Mouse (Mus musculus) urinary bladder, postnatal 4 days (tissue): ENCODE measurements at regions not wholly inside any gene's neighbourhood (a gene's known extent, or its start where the extent isn't known, plus 50 kb on each side); places are given as distances from the start of the nearest gene placed in this dataset.

Source experiments
- DNase-seq, 2 experiments: peaks; one replicate each; pipeline ENCODE4 v3.0.0; 2021 to 2022; ENCODE audit warnings: low spot score in 2 of 2

DNA sequence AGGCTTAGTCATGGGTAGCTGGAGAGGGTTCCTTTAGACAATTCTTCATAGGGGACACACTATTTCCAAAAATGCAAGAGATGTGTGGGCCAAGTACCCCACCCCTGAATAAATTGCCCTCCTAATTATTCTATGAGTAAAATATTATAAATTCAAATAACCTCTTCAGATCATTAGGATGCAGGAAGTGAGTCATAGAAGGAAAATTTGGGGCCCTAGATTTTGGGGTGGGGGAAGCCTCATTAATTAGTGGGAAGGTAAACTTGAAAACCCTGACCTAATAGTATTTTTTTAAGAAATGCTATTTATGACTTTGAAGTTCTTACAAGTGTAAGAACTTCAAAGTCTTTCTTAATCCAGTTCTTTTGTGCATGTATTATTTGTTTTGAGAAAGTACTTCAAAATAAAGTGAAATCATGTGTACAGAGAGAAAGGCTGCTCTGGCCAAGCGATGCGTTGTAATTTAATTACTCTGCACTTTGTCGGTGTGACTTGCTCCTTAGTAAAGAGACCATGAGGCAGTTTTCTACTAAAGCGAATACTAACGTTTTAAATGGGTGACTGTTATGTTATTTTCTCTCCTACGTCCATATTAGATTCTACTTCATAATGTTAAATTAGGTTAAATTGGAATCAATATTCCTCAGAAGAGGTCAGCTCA is 200.6 kb downstream of the Tgfb2 start:
- DNase-seq = no peak

DNA sequence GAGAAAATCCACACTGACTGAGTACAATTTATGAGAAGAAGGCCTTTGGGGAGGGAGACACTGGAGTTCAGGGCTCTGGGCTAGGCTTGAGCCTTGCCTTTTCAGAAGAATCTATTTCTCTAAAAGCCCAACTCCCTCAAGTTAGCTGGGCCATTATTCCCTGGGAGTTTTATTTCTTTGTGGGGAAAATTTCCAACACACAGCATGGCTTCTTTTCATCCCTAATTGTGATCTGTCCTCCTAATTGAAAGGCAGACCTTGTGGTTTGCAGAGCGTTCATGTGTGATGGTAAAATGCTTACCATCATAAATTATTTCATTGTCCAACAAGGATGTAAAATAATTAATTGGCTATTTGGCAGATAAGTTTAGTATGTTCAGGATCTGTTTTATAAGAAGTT is 204.1 kb downstream of the Tgfb2 start:
- no peak for DNase-seq

DNA sequence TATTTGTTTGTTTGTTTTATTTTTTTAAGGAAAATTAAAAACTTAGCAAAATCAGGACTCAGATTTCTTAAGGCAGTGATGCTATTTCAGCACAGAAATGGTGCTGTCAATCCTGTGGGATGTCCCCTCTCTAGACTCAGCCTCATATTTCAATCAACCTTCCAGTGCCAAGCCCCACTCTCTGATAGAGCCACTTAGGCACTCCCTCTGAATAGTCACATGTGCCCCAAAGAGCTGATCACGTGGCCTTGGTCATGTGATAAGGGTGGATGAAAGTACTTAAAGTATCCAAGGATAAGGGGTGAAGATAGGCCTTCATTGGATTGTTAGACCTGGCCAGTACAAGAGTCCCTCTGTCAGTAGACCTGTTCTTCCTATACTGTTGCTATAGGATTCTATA is 207.9 kb downstream of the Tgfb2 start:
- no peak for DNase-seq

DNA sequence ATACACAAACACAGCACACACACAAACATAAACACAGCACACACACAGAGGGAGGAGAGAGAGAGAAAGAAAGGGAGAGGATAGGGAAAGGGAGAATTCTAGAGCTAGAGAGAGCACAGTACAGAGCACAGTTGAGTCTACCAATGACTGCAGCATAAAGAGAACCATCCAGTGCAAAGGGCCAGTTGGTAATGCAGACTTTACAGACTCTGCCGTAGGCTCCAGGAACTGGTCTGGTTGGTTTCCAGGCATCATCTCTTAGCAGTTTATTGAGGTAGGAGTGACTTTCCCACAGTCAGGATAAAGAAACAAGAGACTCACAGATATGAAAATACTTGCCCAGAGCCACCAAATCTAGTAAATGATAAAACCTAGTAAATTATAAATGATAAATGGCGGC is 208.5 kb downstream of the Tgfb2 start:
- no peak for DNase-seq

DNA sequence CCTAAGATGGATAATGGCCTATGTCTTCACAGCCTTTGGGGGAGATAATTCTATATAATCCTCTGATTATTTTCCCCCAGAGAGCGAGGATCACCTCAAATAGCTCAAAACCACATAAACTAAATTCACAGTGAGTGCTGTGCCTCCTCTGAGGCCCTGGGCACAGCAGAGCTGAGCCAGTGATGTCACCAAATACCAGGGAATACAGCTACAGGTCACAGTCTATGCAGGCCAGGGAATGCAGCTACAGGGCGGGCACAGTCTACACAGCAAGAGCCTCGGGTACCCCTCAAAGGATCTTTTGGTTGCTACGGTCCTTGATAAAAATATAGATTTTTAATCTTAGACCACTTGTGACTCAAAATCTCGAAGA is 211.4 kb downstream of the Tgfb2 start:
- no peak for DNase-seq

DNA sequence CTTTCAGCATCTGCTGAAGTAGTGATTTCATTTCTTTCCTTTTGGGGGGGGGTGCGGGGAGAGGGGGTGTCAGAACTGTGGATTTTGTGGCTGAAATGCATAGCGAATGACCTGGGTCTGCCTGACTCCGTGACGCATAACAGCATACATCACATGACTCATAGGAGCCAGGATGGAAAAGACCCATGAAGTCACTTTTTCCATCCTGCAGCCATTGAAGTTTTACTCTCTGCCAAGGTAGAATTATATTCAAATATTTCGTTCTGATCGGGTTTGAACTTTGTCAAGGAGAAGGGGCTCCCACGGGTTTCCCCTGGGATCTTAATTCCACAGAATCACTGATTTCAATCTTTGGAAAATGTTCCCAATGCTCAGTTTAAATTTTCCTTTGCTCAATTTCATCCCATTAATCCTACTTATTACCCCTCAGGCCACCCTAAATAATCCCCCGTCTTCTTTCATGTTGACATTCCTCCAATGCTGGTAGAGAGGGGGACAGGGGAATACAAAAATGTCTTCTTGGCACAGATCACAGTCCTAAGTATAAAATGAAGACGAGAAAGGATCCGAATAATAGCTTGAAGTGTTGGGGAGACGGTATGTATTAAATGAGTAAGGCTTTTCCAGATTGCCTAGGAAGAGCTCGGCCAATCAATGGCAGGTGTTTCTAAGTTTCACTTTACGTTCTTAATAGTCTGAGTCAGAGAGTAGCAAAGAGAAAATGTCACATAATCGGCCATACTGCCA is 212.0 kb downstream of the Tgfb2 start:
- no peak for DNase-seq

DNA sequence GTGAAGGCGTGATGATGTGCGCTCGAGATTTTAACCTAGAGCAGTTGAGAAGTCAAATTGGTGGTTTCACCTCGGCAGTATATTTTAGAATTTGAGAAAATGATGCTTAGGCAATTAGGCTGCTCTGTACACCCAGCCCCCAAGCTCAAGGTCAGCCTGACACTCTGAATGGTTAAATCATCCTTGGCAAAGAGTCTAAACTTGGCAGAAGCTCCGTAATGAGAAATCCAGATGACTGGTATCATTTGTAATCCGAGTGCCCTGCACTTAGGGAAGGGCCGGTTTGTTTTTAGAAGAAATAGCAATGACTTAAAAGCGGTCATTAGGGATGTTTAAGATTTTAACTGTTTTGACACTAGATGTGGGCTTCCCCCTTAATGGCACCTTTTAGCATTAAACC is 223.6 kb downstream of the Tgfb2 start:
- DNase-seq = no peak

DNA sequence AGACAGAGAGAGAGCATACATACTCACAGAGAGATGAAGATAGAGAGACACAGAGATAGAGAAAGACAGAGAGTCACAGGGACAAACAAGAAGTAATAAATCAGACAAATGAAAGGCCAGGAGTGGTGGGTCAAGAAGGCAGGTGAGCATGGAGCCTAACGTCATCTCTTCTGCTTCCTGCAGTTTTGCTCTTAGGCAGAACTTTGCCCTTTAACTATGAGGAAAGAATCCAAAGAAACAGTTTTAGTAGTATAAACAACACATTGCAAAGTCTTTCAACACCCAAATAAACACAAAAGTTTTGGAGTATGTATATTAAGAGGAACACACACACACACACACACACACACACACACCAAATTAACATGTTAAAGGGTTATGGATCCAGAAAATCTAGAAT is 225.8 kb downstream of the Tgfb2 start:
- DNase-seq = no peak

DNA sequence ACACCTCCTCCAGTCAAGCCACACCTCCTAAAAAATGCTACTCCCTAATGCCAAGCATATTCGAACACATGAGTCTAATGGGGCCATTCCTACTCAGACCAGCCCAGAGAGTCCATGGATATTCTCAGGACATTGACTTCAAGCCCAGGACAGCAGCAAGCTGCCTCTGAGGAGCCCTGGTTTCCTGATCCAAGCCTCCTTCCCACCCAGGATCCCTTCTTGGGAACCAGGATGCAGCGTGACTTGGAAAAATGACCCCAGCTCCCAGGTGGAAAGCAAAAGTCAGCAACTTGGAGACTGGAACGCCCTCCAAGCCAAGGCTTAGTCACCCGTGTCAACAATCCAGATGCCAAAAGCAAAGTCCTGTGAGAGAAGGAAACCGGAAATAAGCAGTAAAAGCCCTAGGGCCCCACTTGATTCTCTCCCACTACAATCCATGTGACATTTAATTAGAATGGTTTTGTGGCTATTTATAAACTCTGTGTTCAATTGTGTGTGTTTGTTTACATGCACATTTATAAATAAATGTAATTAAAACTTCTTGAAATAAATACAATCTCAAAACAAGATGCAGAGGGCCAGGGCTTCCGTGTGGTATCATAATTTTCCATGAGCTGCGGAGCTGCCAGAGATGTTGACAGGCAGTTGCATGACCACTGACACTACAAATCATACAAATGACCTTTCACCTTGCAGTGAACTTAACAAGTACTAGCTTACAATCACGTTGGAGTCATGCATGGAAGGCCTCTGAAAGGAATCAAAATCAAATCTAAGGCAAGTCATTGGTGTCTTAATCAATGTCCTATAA is 227.2 kb downstream of the Tgfb2 start:
- DNase-seq = no peak

DNA sequence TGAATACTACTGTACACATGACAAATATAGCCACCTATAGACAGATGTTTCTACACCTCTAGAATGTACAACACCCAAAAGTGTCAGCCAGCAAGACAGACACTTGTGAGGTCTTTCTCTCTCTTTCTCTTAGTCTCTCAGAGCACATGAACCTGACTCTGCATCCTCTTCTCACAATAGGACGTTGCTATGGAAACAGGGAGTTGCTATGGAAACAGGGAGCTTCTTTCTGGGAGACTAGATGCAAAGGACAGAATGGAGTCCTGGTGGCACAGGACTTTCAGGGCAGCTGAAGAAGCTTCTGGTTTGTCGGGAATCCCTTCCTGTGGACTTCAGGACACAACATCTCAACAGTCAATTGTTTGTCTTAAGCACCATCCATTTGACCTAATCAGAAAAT is 230.9 kb downstream of the Tgfb2 start:
- DNase-seq = no peak

DNA sequence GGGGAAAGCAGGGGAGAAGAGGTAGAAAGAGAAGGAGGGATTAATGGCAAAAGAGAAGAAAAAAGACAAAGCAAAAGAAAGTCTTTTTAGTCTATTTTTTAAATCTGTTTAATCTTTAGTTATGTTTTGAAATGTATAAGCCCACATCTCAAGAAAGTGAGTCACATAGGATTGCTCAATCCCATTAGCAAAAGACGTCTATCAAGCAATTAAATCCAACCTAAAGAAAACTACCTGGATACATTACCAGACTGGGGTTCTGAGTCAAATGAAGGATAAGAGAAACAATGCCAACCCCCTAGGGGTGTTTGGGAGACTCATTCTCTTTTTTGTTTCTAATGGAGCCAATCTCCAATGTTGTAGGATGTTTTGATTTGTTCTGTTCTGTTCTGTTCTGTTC is 231.4 kb downstream of the Tgfb2 start:
- DNase-seq = no peak

DNA sequence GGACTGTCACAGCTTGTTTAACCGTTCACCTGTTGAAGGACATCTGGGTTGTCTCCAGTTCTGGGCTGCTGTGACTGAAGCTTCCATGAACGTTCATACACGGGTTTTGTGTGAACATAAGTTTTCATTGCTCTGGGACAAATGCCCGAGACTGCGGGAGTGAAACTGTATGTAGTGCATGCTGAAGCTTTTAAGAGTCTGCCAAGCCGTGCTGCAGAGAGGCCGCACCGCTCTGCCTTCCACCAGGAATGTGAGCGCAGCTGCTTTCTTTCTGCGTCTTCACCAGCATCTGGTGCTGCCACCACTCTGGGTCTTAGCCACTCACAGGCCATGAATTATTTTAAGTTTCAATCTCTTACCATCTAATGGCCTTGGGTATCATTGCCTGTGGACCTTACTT is 232.8 kb downstream of the Tgfb2 start:
- no peak for DNase-seq

DNA sequence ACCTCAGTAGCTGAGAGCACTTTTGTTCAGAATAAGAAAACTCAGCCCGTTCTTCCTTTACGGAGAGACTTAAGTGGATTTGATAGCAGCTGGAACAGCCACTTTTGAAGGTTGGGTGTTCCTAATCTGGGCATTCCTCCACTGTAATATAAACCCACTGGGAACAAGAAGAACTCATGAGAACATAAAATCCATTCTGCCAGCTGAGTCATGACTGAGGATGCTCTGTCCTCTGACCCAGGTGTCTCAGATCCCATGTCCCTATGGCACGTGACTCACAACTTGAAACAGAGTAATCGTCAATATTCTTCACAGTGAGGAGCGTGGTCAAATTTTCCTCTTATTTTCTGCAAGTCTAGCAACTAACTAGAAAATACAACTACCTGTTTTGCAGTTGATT is 240.3 kb downstream of the Tgfb2 start:
- DNase-seq = no peak

DNA sequence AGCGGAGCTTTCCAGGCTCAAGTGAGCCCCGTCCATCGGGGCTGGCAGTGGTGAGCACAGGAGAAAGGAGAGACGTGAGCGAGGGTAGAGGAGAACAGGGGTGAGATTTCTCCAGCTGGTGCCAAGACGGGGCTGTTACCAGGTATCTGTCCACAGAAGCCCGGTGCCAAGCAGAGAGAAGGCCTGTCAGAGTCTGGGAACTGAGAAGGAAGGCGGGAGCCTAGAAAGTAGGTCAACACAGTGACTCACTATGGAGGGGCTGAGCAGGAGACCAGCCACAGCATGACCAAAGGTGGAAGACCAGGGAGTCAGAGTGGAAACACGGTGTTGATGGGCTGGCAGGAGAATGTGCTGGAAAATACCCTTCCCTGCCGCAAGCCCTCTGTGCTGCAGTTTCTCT is 245.0 kb downstream of the Tgfb2 start:
- peak in 1 of 2 experiments; percentile 22 for DNase-seq

DNA sequence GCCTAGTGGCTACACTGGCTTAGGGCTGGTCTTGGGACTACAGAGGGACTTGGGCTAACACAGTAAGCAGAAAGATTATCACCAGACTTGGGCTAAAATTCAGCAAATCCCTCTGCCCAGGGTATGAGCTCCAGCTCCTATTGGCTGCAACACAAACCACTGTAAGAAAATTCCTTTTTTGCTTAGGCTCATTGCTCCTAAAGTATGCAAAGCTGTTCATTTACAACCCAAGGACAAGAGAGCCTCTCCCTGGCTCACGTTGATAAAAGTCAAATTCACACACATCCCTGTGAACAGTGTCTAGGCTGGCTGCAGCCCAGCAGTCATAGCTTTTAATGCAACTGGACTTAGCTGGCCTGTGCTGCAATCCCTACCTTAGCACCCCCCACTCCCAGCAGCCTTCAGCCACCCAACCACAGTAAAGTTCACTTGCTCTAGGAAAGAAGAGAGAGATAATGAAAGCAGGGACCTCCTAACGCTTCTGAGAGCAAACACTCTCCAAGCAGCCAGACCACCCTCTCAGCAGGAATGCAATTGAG is 247.6 kb downstream of the Tgfb2 start:
- no peak for DNase-seq

DNA sequence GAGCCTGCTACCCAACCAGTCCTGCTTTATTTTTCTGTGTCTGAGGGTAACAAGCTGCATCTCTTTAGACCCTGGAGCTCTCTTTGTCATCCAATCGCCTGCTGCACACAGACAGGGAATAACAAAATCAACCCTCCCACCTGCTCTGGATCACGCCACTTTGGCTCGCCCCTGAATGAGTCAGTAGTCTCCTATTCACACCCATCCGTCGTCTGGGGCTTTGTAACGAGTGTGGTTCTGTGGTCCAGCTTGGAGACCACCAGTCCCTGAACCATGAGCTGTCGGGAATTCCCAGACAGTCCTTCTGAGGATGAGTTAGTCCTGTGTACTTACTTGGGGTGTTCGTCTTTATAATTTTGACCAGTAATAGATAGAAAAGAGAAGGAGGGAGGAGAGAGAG is 248.7 kb downstream of the Tgfb2 start:
- DNase-seq = no peak

DNA sequence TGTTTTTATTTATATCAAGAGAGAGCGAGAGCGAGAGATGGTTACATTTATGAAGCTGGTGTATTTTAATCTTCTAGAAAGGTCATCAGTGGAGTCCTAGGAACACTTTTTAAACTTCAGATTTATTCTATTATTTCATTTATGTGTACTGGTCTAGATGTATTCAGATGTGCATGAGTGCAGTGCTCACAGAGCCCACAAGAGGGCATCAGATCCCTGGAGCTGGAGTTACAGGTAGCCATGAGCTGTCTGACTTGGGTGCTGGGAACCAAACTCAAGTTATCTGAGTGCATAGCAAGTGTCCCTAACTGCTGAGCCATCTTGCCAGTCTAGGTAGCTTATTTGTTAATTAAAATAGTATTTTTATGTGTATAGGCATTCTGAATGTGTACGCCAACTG is 249.7 kb downstream of the Tgfb2 start:
- no peak for DNase-seq

DNA sequence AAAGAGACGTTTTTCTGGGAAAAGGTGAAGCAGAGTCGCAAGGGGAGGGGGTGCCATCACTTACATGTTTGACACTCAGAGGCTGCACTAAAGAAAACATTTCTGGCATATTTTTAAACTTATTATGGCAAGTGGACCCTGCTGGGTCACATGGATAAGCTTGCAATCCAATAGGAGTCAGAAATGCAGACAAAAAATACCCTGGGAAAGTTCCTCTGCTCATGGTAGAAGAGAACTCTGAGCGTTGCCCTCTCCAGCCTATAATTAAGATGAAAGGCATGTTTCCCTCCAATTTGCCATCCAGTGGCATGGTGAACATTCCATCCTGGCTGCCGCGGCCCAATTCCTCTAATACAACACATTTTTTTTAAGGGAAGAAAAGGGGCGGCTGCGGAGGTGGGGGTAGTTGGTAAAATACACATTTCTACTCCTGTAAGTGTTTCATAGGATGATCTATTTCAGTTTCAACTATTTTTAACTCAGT is 250.6 kb downstream of the Tgfb2 start:
- no peak for DNase-seq

DNA sequence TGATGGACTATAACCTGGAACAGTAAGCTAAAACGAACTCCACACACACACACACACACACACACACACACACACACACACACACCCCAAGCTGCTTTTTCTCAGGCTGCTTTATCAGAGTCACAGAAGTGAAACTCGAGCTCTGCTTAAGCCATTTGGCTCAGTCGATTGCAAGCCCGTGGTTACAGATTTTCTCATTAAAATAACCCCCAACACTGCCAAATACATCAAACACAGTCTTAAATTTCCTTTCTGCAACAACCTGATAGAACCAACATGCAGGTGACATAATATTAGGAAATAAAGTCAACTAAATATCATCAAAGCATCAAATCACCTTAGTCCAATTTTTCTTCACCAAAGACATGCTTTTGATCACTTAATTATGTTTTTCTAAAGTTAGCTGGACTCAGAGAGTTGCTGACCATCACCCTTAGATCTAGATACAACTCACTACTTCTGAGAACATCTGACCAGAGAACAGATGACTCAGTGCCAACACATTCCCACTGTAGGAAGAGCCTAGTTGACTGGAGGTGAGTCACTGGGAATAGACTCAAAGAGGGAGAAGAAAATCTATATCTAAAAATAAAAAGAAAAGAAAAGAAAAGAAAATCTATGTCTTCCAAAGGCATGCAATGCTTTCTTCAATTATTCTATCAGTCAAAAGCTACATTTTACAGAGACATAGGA is 251.2 kb downstream of the Tgfb2 start:
- DNase-seq = no peak

DNA sequence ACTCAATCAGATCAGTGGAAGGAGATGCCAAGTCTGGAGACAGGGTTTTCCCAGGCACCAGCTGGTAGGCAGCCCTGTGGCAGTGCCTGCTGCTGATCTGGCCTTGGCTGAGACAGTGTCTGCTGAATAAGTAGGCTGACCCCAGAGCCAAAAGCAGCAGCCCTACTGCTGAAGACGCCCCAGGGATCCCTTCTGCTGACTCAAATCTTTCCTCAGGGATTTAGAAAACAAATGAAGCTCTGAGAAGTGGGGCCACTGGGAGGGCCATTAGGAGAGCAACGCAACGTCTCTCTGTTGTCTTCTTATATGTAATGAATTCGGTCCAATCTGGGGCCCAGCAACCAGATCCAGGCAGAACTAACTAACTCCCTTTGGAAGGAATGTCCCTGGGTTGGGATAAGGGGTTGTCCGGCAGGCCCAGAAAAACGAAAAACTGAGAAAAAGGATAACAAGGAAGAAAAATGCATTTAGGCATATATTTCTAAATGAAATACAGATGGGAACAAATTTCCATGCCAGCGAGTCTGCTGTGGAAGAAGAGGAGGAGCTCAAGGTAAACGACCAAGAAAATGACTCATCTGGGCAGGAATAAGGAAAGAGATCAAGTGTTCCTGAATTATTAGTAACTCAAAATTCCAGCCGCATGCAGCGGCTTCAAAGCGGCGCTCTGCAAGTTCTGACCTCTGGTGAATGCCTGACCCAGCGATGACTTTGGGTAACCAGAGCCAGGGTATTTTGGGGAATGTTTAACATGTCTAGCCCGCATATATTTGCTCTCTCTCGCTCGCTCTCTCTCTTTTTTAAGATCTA is 256.7 kb downstream of the Tgfb2 start:
- no peak for DNase-seq

DNA sequence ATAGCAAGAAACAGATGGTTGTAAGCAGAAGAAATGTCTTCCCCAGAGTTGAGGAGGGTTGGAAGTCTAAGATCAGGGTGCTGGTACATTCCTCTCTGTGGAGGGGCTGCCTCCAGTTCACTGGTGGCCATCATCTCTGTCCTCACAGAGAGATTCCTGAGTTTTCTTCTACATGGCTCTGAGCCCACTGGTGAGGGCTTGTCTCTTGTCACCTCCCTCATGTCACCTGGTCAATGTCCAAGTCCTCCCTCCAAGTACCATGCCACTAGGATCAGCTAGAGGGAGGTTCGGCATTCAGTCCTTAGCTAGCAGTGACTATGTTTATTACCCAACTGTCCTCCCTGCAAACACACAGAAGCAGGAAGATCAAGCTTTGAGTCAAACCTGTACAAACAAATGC is 258.3 kb downstream of the Tgfb2 start:
- no peak for DNase-seq
